Mouse (Mus musculus): Measurements from ENCODE around the gene Lrrk1. TPM values are rescaled to one million over a fixed set of nuclear protein-coding genes. Genes with fewer than 3 reads are reported as not detected.

Lrrk1 gene
- polyA plus RNA-seq, 1 experiment from 2014 or later, result 6.4 TPM

GRCm38 (mm10) chr7:66233947-66234516 is 154.1 kb downstream of the Lrrk1 start:
- no peak for ATAC-seq (ENCODE audit: insufficient number of reproducible peaks, insufficient read depth, low FRiP score, low read depth)
- WGBS, result 64% methylated on average over 6 of the region's 6 CpGs
- Histone ChIP-seq H3K9ac (ENCODE audit: low read length) (no peak overlapping the region), H3K36me3 (ENCODE audit: control insufficient read depth, insufficient read depth, low read length) (no peaks in the 10 kb centered on the region), H3K4me1 (ENCODE audit: control insufficient read depth in 2 of 2, insufficient read depth in 2 of 2, low read length in 2 of 2) (peaks cover 15 to 23% of the 10 kb centered on the region in 2 experiments), H3K4me3 (ENCODE audit: control insufficient read depth in 1 of 2, insufficient read depth in 1 of 2, low read depth in 1 of 2, low read length in 2 of 2) (no peak overlapping the region), H3K27ac (replicated peaks in 1 of 2; ENCODE audit: control insufficient read depth in 1 of 2, insufficient read depth in 1 of 2, low read depth in 2 of 2, low read length in 2 of 2) (peak overlapping the region; percentile 61 to 70), H3K4me2 (ENCODE audit: low read length) (no peak overlapping the region), H3K27me3 (ENCODE audit: control insufficient read depth, insufficient read depth, low read length) (no peaks in the 10 kb centered on the region), H3K9me3 (ENCODE audit: control insufficient read depth, low read length) (no peaks in the 10 kb centered on the region)

- no peak overlapping the region for H3K4me2 ChIP-seq (ENCODE audit: low read length)
- peak overlapping the region; percentile 61 to 70 for H3K27ac ChIP-seq (replicated peaks in 1 of 2; ENCODE audit: control insufficient read depth in 1 of 2, insufficient read depth in 1 of 2, low read depth in 2 of 2, low read length in 2 of 2)
- H3K4me1 ChIP-seq (ENCODE audit: control insufficient read depth in 2 of 2, insufficient read depth in 2 of 2, low read length in 2 of 2), result peaks cover 15 to 23% of the 10 kb centered on the region in 2 experiments
- WGBS, result 32% methylated on average over 4 of the region's 4 CpGs
- no peaks in the 10 kb centered on the region for H3K27me3 ChIP-seq (ENCODE audit: control insufficient read depth, insufficient read depth, low read length)
- H3K9me3 ChIP-seq (ENCODE audit: control insufficient read depth, low read length), result no peaks in the 10 kb centered on the region
- H3K36me3 ChIP-seq (ENCODE audit: control insufficient read depth, insufficient read depth, low read length), result no peaks in the 10 kb centered on the region
- H3K9ac ChIP-seq (ENCODE audit: low read length), result no peak overlapping the region
- ATAC-seq (ENCODE audit: insufficient number of reproducible peaks, insufficient read depth, low FRiP score, low read depth), result peak; percentile 34; the same call in 1 of the 2 replicates
- no peak overlapping the region for H3K4me3 ChIP-seq (ENCODE audit: control insufficient read depth in 1 of 2, insufficient read depth in 1 of 2, low read depth in 1 of 2, low read length in 2 of 2)
Measured at GRCm38 (mm10) chr7:66233141-66233946, 154.8 kb downstream of the Lrrk1 start.

GRCm38 (mm10) chr7:66231861-66232260 is 156.3 kb downstream of the Lrrk1 start:
- Histone ChIP-seq H3K4me2 (ENCODE audit: low read length) (no peak overlapping the region), H3K27me3 (ENCODE audit: control insufficient read depth, insufficient read depth, low read length) (no peaks in the 10 kb centered on the region), H3K36me3 (ENCODE audit: control insufficient read depth, insufficient read depth, low read length) (no peaks in the 10 kb centered on the region), H3K4me1 (ENCODE audit: control insufficient read depth in 2 of 2, insufficient read depth in 2 of 2, low read length in 2 of 2) (peaks cover 16 to 23% of the 10 kb centered on the region in 2 experiments), H3K9me3 (ENCODE audit: control insufficient read depth, low read length) (no peaks in the 10 kb centered on the region), H3K27ac (replicated peaks in 1 of 2; ENCODE audit: control insufficient read depth in 1 of 2, insufficient read depth in 1 of 2, low read depth in 2 of 2, low read length in 2 of 2) (peak overlapping the region; percentile 19 to 59; a peak in 3 of 4 replicates), H3K9ac (ENCODE audit: low read length) (no peak overlapping the region), H3K4me3 (ENCODE audit: control insufficient read depth in 1 of 2, insufficient read depth in 1 of 2, low read depth in 1 of 2, low read length in 2 of 2) (no peak overlapping the region)
- no peak for ATAC-seq (ENCODE audit: insufficient number of reproducible peaks, insufficient read depth, low FRiP score, low read depth)
- 87% methylated on average over 4 of the region's 4 CpGs for WGBS

- no peak overlapping the region for H3K4me3 ChIP-seq (ENCODE audit: control insufficient read depth in 1 of 2, insufficient read depth in 1 of 2, low read depth in 1 of 2, low read length in 2 of 2)
- no peak overlapping the region for H3K4me2 ChIP-seq (ENCODE audit: low read length)
- H3K27ac ChIP-seq (replicated peaks in 1 of 2; ENCODE audit: control insufficient read depth in 1 of 2, insufficient read depth in 1 of 2, low read depth in 2 of 2, low read length in 2 of 2), result peak overlapping the region; percentile 54 to 59
- 61% methylated on average over 17 of the region's 17 CpGs for WGBS
- H3K9ac ChIP-seq (ENCODE audit: low read length), result peak overlapping the region; percentile 22; the same call in 1 of the 2 replicates
- no peaks in the 10 kb centered on the region for H3K36me3 ChIP-seq (ENCODE audit: control insufficient read depth, insufficient read depth, low read length)
- no peaks in the 10 kb centered on the region for H3K27me3 ChIP-seq (ENCODE audit: control insufficient read depth, insufficient read depth, low read length)
- peaks cover 16 to 23% of the 10 kb centered on the region in 2 experiments for H3K4me1 ChIP-seq (ENCODE audit: control insufficient read depth in 2 of 2, insufficient read depth in 2 of 2, low read length in 2 of 2)
- no peaks in the 10 kb centered on the region for H3K9me3 ChIP-seq (ENCODE audit: control insufficient read depth, low read length)
- no peak for ATAC-seq (ENCODE audit: insufficient number of reproducible peaks, insufficient read depth, low FRiP score, low read depth)
Measured at GRCm38 (mm10) chr7:66230638-66231550, 157.3 kb downstream of the Lrrk1 start.

- H3K4me1 ChIP-seq (ENCODE audit: control insufficient read depth in 2 of 2, insufficient read depth in 2 of 2, low read length in 2 of 2), result peaks cover 16 to 23% of the 10 kb centered on the region in 2 experiments
- no peaks in the 10 kb centered on the region for H3K36me3 ChIP-seq (ENCODE audit: control insufficient read depth, insufficient read depth, low read length)
- WGBS, result 71% methylated on average over 4 of the region's 4 CpGs
- no peak for ATAC-seq (ENCODE audit: insufficient number of reproducible peaks, insufficient read depth, low FRiP score, low read depth)
- no peak overlapping the region for H3K4me3 ChIP-seq (ENCODE audit: control insufficient read depth in 1 of 2, insufficient read depth in 1 of 2, low read depth in 1 of 2, low read length in 2 of 2)
- peak overlapping the region; percentile 13; the same call in 1 of the 2 replicates for H3K9ac ChIP-seq (ENCODE audit: low read length)
- H3K9me3 ChIP-seq (ENCODE audit: control insufficient read depth, low read length), result no peaks in the 10 kb centered on the region
- no peaks in the 10 kb centered on the region for H3K27me3 ChIP-seq (ENCODE audit: control insufficient read depth, insufficient read depth, low read length)
- no peak overlapping the region for H3K4me2 ChIP-seq (ENCODE audit: low read length)
- peak overlapping the region; percentile 54 to 59; a peak in 3 of 4 replicates for H3K27ac ChIP-seq (replicated peaks in 1 of 2; ENCODE audit: control insufficient read depth in 1 of 2, insufficient read depth in 1 of 2, low read depth in 2 of 2, low read length in 2 of 2)
Measured at GRCm38 (mm10) chr7:66230246-66230637, 157.9 kb downstream of the Lrrk1 start.

GRCm38 (mm10) chr7:66229433-66229832 is 158.7 kb downstream of the Lrrk1 start:
- Histone ChIP-seq H3K36me3 (ENCODE audit: control insufficient read depth, insufficient read depth, low read length) (no peaks in the 10 kb centered on the region), H3K9me3 (ENCODE audit: control insufficient read depth, low read length) (no peaks in the 10 kb centered on the region), H3K27me3 (ENCODE audit: control insufficient read depth, insufficient read depth, low read length) (no peaks in the 10 kb centered on the region), H3K4me1 (ENCODE audit: control insufficient read depth in 2 of 2, insufficient read depth in 2 of 2, low read length in 2 of 2) (peaks cover 16 to 23% of the 10 kb centered on the region in 2 experiments), H3K9ac (ENCODE audit: low read length) (no peak overlapping the region), H3K4me3 (ENCODE audit: control insufficient read depth in 1 of 2, insufficient read depth in 1 of 2, low read depth in 1 of 2, low read length in 2 of 2) (no peak overlapping the region), H3K27ac (replicated peaks in 1 of 2; ENCODE audit: control insufficient read depth in 1 of 2, insufficient read depth in 1 of 2, low read depth in 2 of 2, low read length in 2 of 2) (no peak overlapping the region), H3K4me2 (ENCODE audit: low read length) (no peak overlapping the region)
- no peak for ATAC-seq (ENCODE audit: insufficient number of reproducible peaks, insufficient read depth, low FRiP score, low read depth)
- WGBS, result 80% methylated on average over 7 of the region's 7 CpGs

- H3K9me3 ChIP-seq (ENCODE audit: control insufficient read depth, low read length), result no peaks in the 10 kb centered on the region
- WGBS, result 60% methylated on average over 2 of the region's 2 CpGs
Measured at GRCm38 (mm10) chr7:66228610-66228920, 159.6 kb downstream of the Lrrk1 start.

More at GRCm38 (mm10) chr7:66228610-66228920, 159.6 kb downstream of the Lrrk1 start:
- Histone ChIP-seq H3K27ac (replicated peaks in 1 of 2; ENCODE audit: control insufficient read depth in 1 of 2, insufficient read depth in 1 of 2, low read depth in 2 of 2, low read length in 2 of 2) (no peak overlapping the region), H3K4me1 (ENCODE audit: control insufficient read depth in 2 of 2, insufficient read depth in 2 of 2, low read length in 2 of 2) (peaks cover 11 to 18% of the 10 kb centered on the region in 2 experiments), H3K4me3 (ENCODE audit: control insufficient read depth in 1 of 2, insufficient read depth in 1 of 2, low read depth in 1 of 2, low read length in 2 of 2) (no peak overlapping the region), H3K27me3 (ENCODE audit: control insufficient read depth, insufficient read depth, low read length) (no peaks in the 10 kb centered on the region), H3K36me3 (ENCODE audit: control insufficient read depth, insufficient read depth, low read length) (no peaks in the 10 kb centered on the region), H3K9ac (ENCODE audit: low read length) (no peak overlapping the region), H3K4me2 (ENCODE audit: low read length) (no peak overlapping the region)
- no peak for ATAC-seq (ENCODE audit: insufficient number of reproducible peaks, insufficient read depth, low FRiP score, low read depth)

All from heart, embryonic 14.5 days (tissue).